Mouse (Mus musculus) kidney, adult 2 months (tissue): ENCODE measurements around the gene Rad51b.

Source experiments
- CTCF ChIP-seq: fragments of 200-500 bp; conservative IDR thresholded peaks from 2 replicates; pipeline ENCODE4 v1.5.1; 2011; ENCODE audit warnings: low read depth, mild to moderate bottlenecking, control low read depth, low read length, moderate library complexity, mixed read lengths; ENCODE audit not compliant: insufficient read depth, insufficient read length
- POLR2A ChIP-seq: fragments of 200-500 bp; IDR thresholded peaks from one replicate; pipeline ENCODE4 v1.6.1; 2011; ENCODE audit warnings: low read depth, low read length, control low read depth

DNA sequence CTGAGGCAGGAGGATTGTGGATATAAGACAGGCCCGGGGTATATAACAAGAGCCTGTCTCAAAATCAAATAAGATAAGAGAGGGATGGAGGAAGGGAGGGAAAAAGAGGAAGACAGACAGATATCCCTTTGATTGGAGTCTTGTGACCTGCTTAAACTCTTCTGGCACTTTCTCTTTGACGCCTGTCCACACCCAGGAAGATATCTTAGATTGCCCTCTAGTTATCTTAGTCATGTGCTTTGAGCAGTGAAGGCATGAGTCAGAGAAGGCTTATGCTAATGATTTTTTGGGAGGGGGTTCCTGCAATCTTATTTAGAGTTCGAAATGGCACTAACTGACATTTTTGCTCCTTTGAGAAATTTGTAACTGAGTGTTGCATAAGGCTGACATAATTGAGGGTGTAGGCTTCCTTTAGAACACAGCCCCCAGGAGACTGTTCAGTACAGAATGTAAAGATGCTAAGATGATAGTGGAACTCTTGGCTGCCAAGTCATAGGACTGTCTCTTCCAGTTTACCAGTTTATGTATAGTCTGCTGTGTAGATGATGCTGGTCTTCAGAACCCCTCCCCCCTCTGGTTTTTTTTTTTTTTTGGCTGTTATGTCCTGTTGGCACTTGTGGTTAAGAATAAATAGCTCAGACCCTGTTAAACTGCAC, 55.1 kb downstream of the Rad51b start:
- TF ChIP-seq CTCF: no peak
- TF ChIP-seq POLR2A: no peak
